In the genomic region with DNA sequence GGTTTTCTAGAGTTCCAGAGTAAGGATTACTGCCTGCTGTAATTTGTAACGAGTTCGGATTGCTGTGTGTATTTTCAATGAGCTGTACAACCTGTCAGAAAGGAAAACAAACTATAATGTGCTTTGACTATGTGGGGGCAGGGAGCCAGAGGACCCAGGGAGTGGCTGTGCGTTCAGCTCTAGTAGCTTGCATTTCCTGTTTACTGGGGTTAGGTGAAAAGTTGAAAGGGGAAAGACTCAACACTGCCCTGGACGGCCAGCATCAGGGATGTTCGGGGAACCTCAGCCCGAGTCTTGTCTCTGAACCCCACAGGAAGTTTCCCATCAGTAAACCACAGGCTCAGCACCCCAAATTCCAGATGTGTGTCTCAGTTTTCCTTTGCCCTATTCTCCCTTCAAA, we compare ENCODE assay signal across 11 mouse cellular contexts. TPM values are rescaled to one million over a fixed set of nuclear protein-coding genes. Genes with fewer than 3 reads are reported as not detected.
A peak's percentile ranks its signal among the peaks of the same experiment; 100 is the strongest.
DNase-seq lines count a peak whose midpoint lies in the region; ATAC-seq and TF ChIP-seq lines count a peak whose summit lies in the region.
"Had no signal": no experiment of that assay in that cellular context is flagged by ENCODE, and none has a peak within 500 bp of the region (broad histone marks: within the 10 kb centered on the region; RNA-seq: fewer than 3 reads in every experiment).

No protein-coding gene starts in this region.

- H3K9ac ChIP-seq in hindbrain, embryonic 11.5 days (ENCODE audit: low read depth, low read length): no peak overlapping the region
- H3K9ac ChIP-seq in midbrain, embryonic 15.5 days: no peak overlapping the region

- H3K4me2 ChIP-seq in hindbrain, embryonic 11.5 days (replicated peaks; ENCODE audit: low read depth, low read length): no peak overlapping the region
- no peak overlapping the region for H3K4me2 ChIP-seq in midbrain, embryonic 15.5 days

- ATAC-seq in hindbrain, embryonic 11.5 days (ENCODE audit: low FRiP score): no peak
- no peak for ATAC-seq in midbrain, embryonic 15.5 days (replicated peaks)

- no peak for TF ChIP-seq POLR2A in bone marrow macrophage, adult 2 months (IDR thresholded peaks at IDR 0.05; ENCODE audit: borderline replicate concordance, low read depth, low read length)

- H3K4me3 ChIP-seq in bone marrow macrophage, adult 2 months (ENCODE audit: insufficient read depth, low read length): no peak overlapping the region
- H3K4me3 ChIP-seq in hindbrain, embryonic 11.5 days (ENCODE audit: low read depth, low read length): no peak overlapping the region
- no peak overlapping the region for H3K4me3 ChIP-seq in midbrain, embryonic 15.5 days

- H3K4me1 ChIP-seq in bone marrow macrophage, adult 2 months (ENCODE audit: control insufficient read depth, insufficient read depth, low read length): peaks cover 64% of the 10 kb centered on the region
- no peaks in the 10 kb centered on the region for H3K4me1 ChIP-seq in hindbrain, embryonic 11.5 days (replicated peaks; ENCODE audit: control insufficient read depth, insufficient read depth, low read length)
- H3K4me1 ChIP-seq in midbrain, embryonic 15.5 days: peaks cover 4% of the 10 kb centered on the region; the same call in 1 of the 2 replicates

- no peaks in the 10 kb centered on the region for H3K36me3 ChIP-seq in hindbrain, embryonic 11.5 days (ENCODE audit: control insufficient read depth, insufficient read depth, low read length)
- no peaks in the 10 kb centered on the region for H3K36me3 ChIP-seq in midbrain, embryonic 15.5 days (replicated peaks)

- peak; percentile 54 to 65 for DNase-seq in spleen, adult 18-20 months
- DNase-seq in spleen, adult 12 weeks (ENCODE audit: low spot score): no peak
- DNase-seq in lung, postnatal 36 days: peak; percentile 58
- DNase-seq in thymus, postnatal 14 days: peak; percentile 64
- DNase-seq in hindbrain, embryonic 11.5 days (ENCODE audit: low spot score): no peak
- DNase-seq: adrenal gland, postnatal 10 days; cerebellum, adult 8-10 months; heart, postnatal 4 days; left cerebral cortex, postnatal 4 days had no signal

- peak overlapping the region; percentile 94; the same call in 1 of the 2 replicates for H3K27ac ChIP-seq in bone marrow macrophage, adult 2 months (ENCODE audit: insufficient read depth, low read depth, low read length)
- H3K27ac ChIP-seq in hindbrain, embryonic 11.5 days (ENCODE audit: low read depth, low read length): no peak overlapping the region
- H3K27ac ChIP-seq in midbrain, embryonic 15.5 days: no peak overlapping the region

- H3K9me3 ChIP-seq in hindbrain, embryonic 11.5 days (ENCODE audit: control insufficient read depth, low read length): no peaks in the 10 kb centered on the region
- no peaks in the 10 kb centered on the region for H3K9me3 ChIP-seq in midbrain, embryonic 15.5 days

- TF ChIP-seq CTCF in bone marrow macrophage, adult 2 months (IDR thresholded peaks at IDR 0.05; ENCODE audit: low read depth, low read length): no peak

- H3K27me3 ChIP-seq in hindbrain, embryonic 11.5 days (ENCODE audit: control insufficient read depth, insufficient read depth, low read length): no peaks in the 10 kb centered on the region
- H3K27me3 ChIP-seq in midbrain, embryonic 15.5 days (replicated peaks): no peaks in the 10 kb centered on the region

- WGBS in hindbrain, embryonic 11.5 days: 71% methylated on average over 6 of the region's 6 CpGs
- WGBS in midbrain, embryonic 15.5 days: 82% methylated on average over 6 of the region's 6 CpGs

RNA-seq across cellular contexts. Expression of gene Fli1, which starts 43.2 kb away (rescaled TPM):
- 124 and 127 TPM in 2 replicates for polyA plus RNA-seq in bone marrow macrophage, adult 2 months (2012; ENCODE audit: insufficient read depth, insufficient read length, missing spikeins)
- polyA plus RNA-seq in hindbrain, embryonic 11.5 days (2014; fragmentation: Nextera tagmentation; extraction: Ambion mirVana): 18.6 and 22.2 TPM in 2 replicates
- polyA plus RNA-seq in midbrain, embryonic 15.5 days (2015; fragmentation: Nextera tagmentation; extraction: Ambion mirVana): 7.9 and 8.1 TPM in 2 replicates

Comparison
In these comparisons a context has a peak if more than half of its experiments do, and no peak if none do; other contexts are left out.
1. DNase-seq: peak in spleen, adult 18-20 months (2 of 2), lung, postnatal 36 days (single experiment) and thymus, postnatal 14 days (single experiment); none in spleen, adult 12 weeks (single experiment) and hindbrain, embryonic 11.5 days (single experiment).